Mouse (Mus musculus): Measurements from ENCODE around the gene Trpm3. TPM values are rescaled to one million over a fixed set of nuclear protein-coding genes. Genes with fewer than 3 reads are reported as not detected.

Gene Trpm3
- total and polyA plus RNA-seq, 2 experiments from 2014 or later: 0.52 to 0.95 TPM

- Histone ChIP-seq H3K27ac (ENCODE audit: low read depth) (no peak overlapping the region), H3K4me1 (ENCODE audit: control insufficient read depth, insufficient read depth) (no peaks in the 10 kb centered on the region), H3K4me2 (ENCODE audit: low read depth, low read length) (no peak overlapping the region), H3K9me3 (replicated peaks; ENCODE audit: control insufficient read depth, low read length) (no peaks in the 10 kb centered on the region), H3K36me3 (replicated peaks; ENCODE audit: control insufficient read depth, insufficient read depth, low read length) (no peaks in the 10 kb centered on the region), H3K4me3 (ENCODE audit: low read depth, low read length) (no peak overlapping the region), H3K9ac (replicated peaks; ENCODE audit: low read depth, low read length) (no peak overlapping the region), H3K27me3 (ENCODE audit: control insufficient read depth, insufficient read depth, low read length) (no peaks in the 10 kb centered on the region)
- WGBS: 72% methylated on average over 18 of the region's 18 CpGs
- no peak for TF ChIP-seq EP300 (IDR thresholded peaks at IDR 0.05; ENCODE audit: low read depth)
- no peak for TF ChIP-seq CTCF (IDR thresholded peaks at IDR 0.05; ENCODE audit: low read depth)
- ATAC-seq (ENCODE audit: insufficient read depth, low read depth) (no peak), DNase-seq (ENCODE audit: low spot score) (no peak)
Measured at GRCm38 (mm10) chr19:22922871-22923670, 784.2 kb downstream of the Trpm3 start.

GRCm38 (mm10) chr19:22925284-22925683, 786.4 kb downstream of the Trpm3 start:
- Histone ChIP-seq H3K4me1 (ENCODE audit: control insufficient read depth, insufficient read depth) (peaks cover 10% of the 10 kb centered on the region), H3K4me3 (ENCODE audit: low read depth, low read length) (no peak overlapping the region), H3K9ac (replicated peaks; ENCODE audit: low read depth, low read length) (no peak overlapping the region), H3K27ac (ENCODE audit: low read depth) (no peak overlapping the region), H3K36me3 (replicated peaks; ENCODE audit: control insufficient read depth, insufficient read depth, low read length) (no peaks in the 10 kb centered on the region), H3K27me3 (ENCODE audit: control insufficient read depth, insufficient read depth, low read length) (no peaks in the 10 kb centered on the region), H3K4me2 (ENCODE audit: low read depth, low read length) (no peak overlapping the region), H3K9me3 (replicated peaks; ENCODE audit: control insufficient read depth, low read length) (no peaks in the 10 kb centered on the region)
- DNase-seq (ENCODE audit: low spot score) (no peak), ATAC-seq (ENCODE audit: insufficient read depth, low read depth) (no peak)
- WGBS: 46% methylated on average over 3 of the region's 3 CpGs
- TF ChIP-seq EP300 (IDR thresholded peaks at IDR 0.05; ENCODE audit: low read depth) (no peak), CTCF (IDR thresholded peaks at IDR 0.05; ENCODE audit: low read depth) (no peak)

- Histone ChIP-seq H3K27me3 (ENCODE audit: control insufficient read depth, insufficient read depth, low read length) (no peaks in the 10 kb centered on the region), H3K9me3 (replicated peaks; ENCODE audit: control insufficient read depth, low read length) (no peaks in the 10 kb centered on the region), H3K27ac (ENCODE audit: low read depth) (no peak overlapping the region; the same call in 1 of the 2 replicates), H3K9ac (replicated peaks; ENCODE audit: low read depth, low read length) (no peak overlapping the region), H3K4me3 (ENCODE audit: low read depth, low read length) (no peak overlapping the region), H3K4me2 (ENCODE audit: low read depth, low read length) (no peak overlapping the region), H3K36me3 (replicated peaks; ENCODE audit: control insufficient read depth, insufficient read depth, low read length) (no peaks in the 10 kb centered on the region), H3K4me1 (ENCODE audit: control insufficient read depth, insufficient read depth) (peaks cover 18% of the 10 kb centered on the region)
- no peak for TF ChIP-seq EP300 (IDR thresholded peaks at IDR 0.05; ENCODE audit: low read depth)
- TF ChIP-seq CTCF (IDR thresholded peaks at IDR 0.05; ENCODE audit: low read depth): no peak
- ATAC-seq (ENCODE audit: insufficient read depth, low read depth) (no peak), DNase-seq (ENCODE audit: low spot score) (no peak)
- 87% methylated on average over 9 of the region's 9 CpGs for WGBS
Measured at GRCm38 (mm10) chr19:22926753-22927152, 787.9 kb downstream of the Trpm3 start.

- Histone ChIP-seq H3K9me3 (replicated peaks; ENCODE audit: control insufficient read depth, low read length) (no peaks in the 10 kb centered on the region), H3K4me3 (ENCODE audit: low read depth, low read length) (no peak overlapping the region), H3K4me2 (ENCODE audit: low read depth, low read length) (no peak overlapping the region), H3K27me3 (ENCODE audit: control insufficient read depth, insufficient read depth, low read length) (no peaks in the 10 kb centered on the region), H3K27ac (ENCODE audit: low read depth) (no peak overlapping the region), H3K4me1 (ENCODE audit: control insufficient read depth, insufficient read depth) (peaks cover 18% of the 10 kb centered on the region), H3K36me3 (replicated peaks; ENCODE audit: control insufficient read depth, insufficient read depth, low read length) (no peaks in the 10 kb centered on the region), H3K9ac (replicated peaks; ENCODE audit: low read depth, low read length) (no peak overlapping the region)
- DNase-seq (ENCODE audit: low spot score) (no peak), ATAC-seq (ENCODE audit: insufficient read depth, low read depth) (no peak)
- 91% methylated on average over 6 of the region's 6 CpGs for WGBS
- no peak for TF ChIP-seq EP300 (IDR thresholded peaks at IDR 0.05; ENCODE audit: low read depth)
- no peak for TF ChIP-seq CTCF (IDR thresholded peaks at IDR 0.05; ENCODE audit: low read depth)
Measured at GRCm38 (mm10) chr19:22928366-22928765, 789.5 kb downstream of the Trpm3 start.

- peak; percentile 38; the same call in 1 of the 2 replicates for ATAC-seq (ENCODE audit: insufficient read depth, low read depth)
- no peak overlapping the region for H3K4me2 ChIP-seq (ENCODE audit: low read depth, low read length)
- no peak overlapping the region for H3K4me3 ChIP-seq (ENCODE audit: low read depth, low read length)
- WGBS: 40% methylated on average over 6 of the region's 6 CpGs
- no peaks in the 10 kb centered on the region for H3K27me3 ChIP-seq (ENCODE audit: control insufficient read depth, insufficient read depth, low read length)
- H3K9ac ChIP-seq (replicated peaks; ENCODE audit: low read depth, low read length): no peak overlapping the region
- TF ChIP-seq CTCF (IDR thresholded peaks at IDR 0.05; ENCODE audit: low read depth) (no peak), EP300 (IDR thresholded peaks at IDR 0.05; ENCODE audit: low read depth) (no peak)
- H3K4me1 ChIP-seq (ENCODE audit: control insufficient read depth, insufficient read depth): peaks cover 18% of the 10 kb centered on the region
- no peaks in the 10 kb centered on the region for H3K9me3 ChIP-seq (replicated peaks; ENCODE audit: control insufficient read depth, low read length)
- H3K27ac ChIP-seq (ENCODE audit: low read depth): peak overlapping the region; percentile 51
- H3K36me3 ChIP-seq (replicated peaks; ENCODE audit: control insufficient read depth, insufficient read depth, low read length): no peaks in the 10 kb centered on the region
- peak; percentile 30 for DNase-seq (ENCODE audit: low spot score)
Measured at GRCm38 (mm10) chr19:22929768-22930167, 790.9 kb downstream of the Trpm3 start.
